Mouse (Mus musculus) midbrain, postnatal 0 days (tissue): ENCODE measurements around the gene Cldn14. TPM values are rescaled to one million over a fixed set of nuclear protein-coding genes. Genes with fewer than 3 reads are reported as not detected.

ENCODE experiments used
- ATAC-seq: fragments of 200-750 bp; cut with Nextera tagmentation; 2 replicates; pipeline ENCODE4 v1.8.0; 2017; ENCODE audit warnings: moderate number of reproducible peaks, mild to moderate bottlenecking, moderate TSS enrichment, moderate library complexity; ENCODE audit not compliant: low FRiP score
- DNase-seq: peaks from one replicate; pipeline ENCODE4 v3.0.0-alpha.2; 2015; ENCODE audit warnings: low spot score
- H3K27ac ChIP-seq: fragments of 300-500 bp; sonication (generic); 2 replicates; pipeline ENCODE4 v1.5.1; 2014; ENCODE audit warnings: low read depth, mild to moderate bottlenecking, low read length, mixed read lengths
- H3K27me3 ChIP-seq: fragments of 300-500 bp; sonication (generic); 2 replicates; pipeline ENCODE4 v1.6.1; 2014; ENCODE audit warnings: low read length, control low read depth, mixed read lengths; ENCODE audit not compliant: insufficient read depth
- H3K36me3 ChIP-seq: fragments of 300-500 bp; sonication (generic); 2 replicates; pipeline ENCODE4 v1.6.1; 2014; ENCODE audit warnings: low read length, control low read depth, mixed read lengths; ENCODE audit not compliant: insufficient read depth
- H3K4me1 ChIP-seq: fragments of 300-500 bp; sonication (generic); 2 replicates; pipeline ENCODE4 v1.6.1; 2014; ENCODE audit warnings: mild to moderate bottlenecking, control low read depth, antibody characterized with exemption, low read length, mixed read lengths; ENCODE audit not compliant: insufficient read depth
- H3K4me2 ChIP-seq: fragments of 300-500 bp; sonication (generic); 2 replicates; pipeline ENCODE4 v1.6.1; 2014; ENCODE audit warnings: low read depth, mild to moderate bottlenecking, low read length, mixed read lengths; ENCODE audit not compliant: poor library complexity, severe bottlenecking
- H3K4me3 ChIP-seq: fragments of 300-500 bp; sonication (generic); 2 replicates; pipeline ENCODE4 v1.5.1; 2014; ENCODE audit warnings: low read depth, mild to moderate bottlenecking, low read length, moderate library complexity
- H3K9ac ChIP-seq: fragments of 300-500 bp; sonication (generic); replicated peaks from 2 replicates; pipeline ENCODE4 v1.6.1; 2014; ENCODE audit warnings: mild to moderate bottlenecking, low read length, moderate library complexity, mixed read lengths; ENCODE audit not compliant: poor library complexity, severe bottlenecking
- H3K9me3 ChIP-seq: fragments of 300-500 bp; sonication (generic); 2 replicates; pipeline ENCODE4 v1.6.1; 2016; ENCODE audit warnings: low read length, control low read depth
- CTCF ChIP-seq: IDR thresholded peaks from 2 replicates; pipeline ENCODE4 v1.5.1; 2016; ENCODE audit warnings: antibody characterized with exemption, mild to moderate bottlenecking
- WGBS: fragments of 180-500 bp; shearing (Covaris S2); extraction: QIAGEN DNeasy Blood & Tissue Kit; methylation state at CpG from one replicate; pipeline ENCODE4 v1.1.7; 2014; 5-methylcytosine and 5-hydroxymethylcytosine counted together
- polyA plus RNA-seq: library from polyadenylated mRNA; unstranded; fragments of >200 nt; fragmentation: Nextera tagmentation; extraction: Ambion mirVana; gene quantifications from 2 replicates; pipeline ENCODE4 v1.2.1, GENCODE M21; 2015
- total RNA-seq: library from RNA; depleted of rRNA; stranded (reverse); fragments of >200 nt; gene quantifications from 2 replicates; pipeline ENCODE4 v1.2.3, GENCODE M21; 2014

The Cldn14 gene
- total and polyA plus RNA-seq, 2 experiments from 2014 or later: 0.12 TPM; not detected in 1

DNA sequence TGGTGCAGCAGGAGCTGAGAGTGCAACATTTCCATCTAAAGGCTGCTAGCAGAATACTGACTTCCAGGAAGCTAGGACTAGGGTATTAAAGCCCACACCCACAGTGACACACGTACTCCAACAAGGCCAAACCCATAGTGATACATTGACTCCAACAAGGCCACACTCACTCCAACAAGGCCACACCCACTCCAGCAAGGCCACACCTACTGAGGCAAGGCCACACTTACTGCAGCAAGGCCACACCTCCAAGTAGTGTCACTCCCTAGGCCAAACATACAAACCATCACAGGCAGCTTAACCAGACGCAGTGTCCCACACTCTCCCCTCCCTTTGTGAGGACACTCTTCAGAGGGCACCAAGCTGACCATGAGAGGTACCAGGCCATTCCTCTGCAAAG is 29.3 kb downstream of the Cldn14 start:
- no peak for ATAC-seq
- Histone ChIP-seq H3K4me3 (no peak overlapping the region), H3K27me3 (no peaks in the 10 kb centered on the region), H3K4me2 (no peak overlapping the region), H3K9ac (no peak overlapping the region), H3K27ac (no peak overlapping the region), H3K4me1 (no peaks in the 10 kb centered on the region), H3K9me3 (no peaks in the 10 kb centered on the region), H3K36me3 (no peaks in the 10 kb centered on the region)
- 91% methylated on average over 2 of the region's 2 CpGs for WGBS
- TF ChIP-seq CTCF: no peak
- DNase-seq: no peak

DNA sequence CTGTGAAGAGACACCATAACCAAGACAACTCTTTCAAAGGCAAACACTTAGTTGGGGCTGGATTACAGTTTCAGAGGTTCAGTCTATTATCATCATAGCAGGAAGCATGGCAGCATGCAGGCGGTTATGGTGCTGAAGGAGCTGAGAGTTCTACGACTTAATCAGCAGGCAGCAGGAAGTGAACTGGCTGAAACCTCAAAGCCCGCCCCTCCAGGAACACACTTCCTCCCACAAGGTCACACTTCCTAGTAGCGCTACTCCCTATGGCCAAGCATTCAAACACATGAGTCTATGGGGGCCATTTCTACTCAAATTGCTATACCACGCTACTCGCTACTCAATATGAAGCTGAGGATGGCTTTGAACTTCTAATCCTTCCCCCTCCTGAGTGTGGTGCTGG is 31.1 kb downstream of the Cldn14 start:
- Histone ChIP-seq H3K9ac (no peak overlapping the region), H3K27me3 (no peaks in the 10 kb centered on the region), H3K9me3 (no peaks in the 10 kb centered on the region), H3K27ac (no peak overlapping the region), H3K4me3 (no peak overlapping the region), H3K36me3 (no peaks in the 10 kb centered on the region), H3K4me1 (no peaks in the 10 kb centered on the region), H3K4me2 (no peak overlapping the region)
- no peak for DNase-seq
- WGBS: 90% methylated on average over 6 of the region's 6 CpGs
- no peak for TF ChIP-seq CTCF
- no peak for ATAC-seq

DNA sequence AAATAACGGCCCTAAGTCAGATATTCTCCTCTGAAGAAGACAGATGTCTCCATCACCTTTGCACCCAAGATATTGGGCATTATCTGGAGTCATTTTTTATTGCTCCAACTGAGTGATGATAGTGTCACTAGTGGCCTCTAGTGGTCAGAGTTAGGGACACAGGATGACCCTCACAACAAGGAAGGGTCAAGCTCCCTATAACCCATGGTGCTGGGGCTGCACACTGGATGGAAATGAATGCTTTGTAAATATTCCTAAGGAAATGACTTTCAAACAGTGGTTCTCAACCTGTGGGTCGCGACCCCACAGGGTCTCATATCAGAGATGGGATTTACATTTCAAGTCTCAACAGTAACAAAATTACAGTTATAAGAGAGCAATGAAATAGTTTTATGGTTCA is 31.7 kb downstream of the Cldn14 start:
- Histone ChIP-seq H3K9me3 (no peaks in the 10 kb centered on the region), H3K4me1 (no peaks in the 10 kb centered on the region), H3K36me3 (no peaks in the 10 kb centered on the region), H3K4me3 (no peak overlapping the region), H3K27me3 (no peaks in the 10 kb centered on the region), H3K27ac (no peak overlapping the region), H3K4me2 (no peak overlapping the region), H3K9ac (no peak overlapping the region)
- ATAC-seq (no peak), DNase-seq (no peak)
- 47% methylated on average over 3 of the region's 3 CpGs for WGBS
- TF ChIP-seq CTCF: peak; percentile 55

DNA sequence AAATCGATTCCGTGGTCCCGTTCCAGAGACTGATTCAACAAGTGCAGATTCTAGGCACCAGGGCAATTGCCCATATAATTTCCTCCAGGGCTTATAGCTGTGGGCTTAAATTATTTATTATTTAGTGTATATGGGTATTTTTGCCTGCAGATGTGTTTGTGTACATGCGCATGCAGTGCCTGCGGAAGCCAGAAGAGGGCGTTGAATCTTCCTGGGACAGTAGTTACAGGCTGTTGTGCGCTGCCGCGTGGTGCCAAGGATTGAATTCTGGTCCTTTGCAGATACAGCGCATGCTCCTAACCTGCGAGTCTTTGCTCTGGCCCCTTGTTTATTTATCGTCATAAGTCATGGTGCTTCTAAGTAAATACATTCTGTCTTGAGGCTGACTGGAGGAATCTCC is 33.2 kb downstream of the Cldn14 start:
- Histone ChIP-seq H3K4me2 (no peak overlapping the region), H3K36me3 (no peaks in the 10 kb centered on the region), H3K27ac (no peak overlapping the region), H3K4me3 (no peak overlapping the region), H3K4me1 (no peaks in the 10 kb centered on the region), H3K9ac (no peak overlapping the region), H3K27me3 (no peaks in the 10 kb centered on the region), H3K9me3 (no peaks in the 10 kb centered on the region)
- TF ChIP-seq CTCF: peak; percentile 18; the same call in 1 of the 2 replicates
- DNase-seq (no peak), ATAC-seq (no peak)
- 86% methylated on average over 12 of the region's 12 CpGs for WGBS

DNA sequence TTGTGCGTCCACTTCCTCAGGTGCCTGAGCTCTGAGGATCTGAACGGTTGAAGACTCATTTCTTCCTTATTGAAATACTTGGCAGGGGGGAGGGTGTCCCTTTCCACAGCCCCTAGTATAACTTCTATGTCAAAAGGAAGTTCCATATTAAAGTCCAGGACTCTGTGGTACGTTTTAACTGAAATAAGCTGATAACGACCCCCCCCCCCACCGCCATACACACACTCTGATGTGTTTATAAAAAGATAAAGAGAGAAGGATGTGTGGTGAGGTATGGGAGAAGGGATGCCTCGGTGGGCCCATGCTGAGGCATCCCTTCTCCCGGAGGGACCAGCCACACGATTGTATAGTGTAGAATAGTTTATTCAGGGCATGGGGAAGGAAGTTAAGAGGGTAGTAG is 34.4 kb downstream of the Cldn14 start:
- no peak for DNase-seq
- H3K27me3 ChIP-seq: no peaks in the 10 kb centered on the region
- no peaks in the 10 kb centered on the region for H3K36me3 ChIP-seq
- 76% methylated on average over 8 of the region's 8 CpGs for WGBS
- H3K27ac ChIP-seq: no peak overlapping the region
- H3K4me1 ChIP-seq: no peaks in the 10 kb centered on the region
- ATAC-seq: no peak
- H3K4me3 ChIP-seq: no peak overlapping the region
- H3K9ac ChIP-seq: no peak overlapping the region
- TF ChIP-seq CTCF: no peak
- no peaks in the 10 kb centered on the region for H3K9me3 ChIP-seq
- no peak overlapping the region for H3K4me2 ChIP-seq

DNA sequence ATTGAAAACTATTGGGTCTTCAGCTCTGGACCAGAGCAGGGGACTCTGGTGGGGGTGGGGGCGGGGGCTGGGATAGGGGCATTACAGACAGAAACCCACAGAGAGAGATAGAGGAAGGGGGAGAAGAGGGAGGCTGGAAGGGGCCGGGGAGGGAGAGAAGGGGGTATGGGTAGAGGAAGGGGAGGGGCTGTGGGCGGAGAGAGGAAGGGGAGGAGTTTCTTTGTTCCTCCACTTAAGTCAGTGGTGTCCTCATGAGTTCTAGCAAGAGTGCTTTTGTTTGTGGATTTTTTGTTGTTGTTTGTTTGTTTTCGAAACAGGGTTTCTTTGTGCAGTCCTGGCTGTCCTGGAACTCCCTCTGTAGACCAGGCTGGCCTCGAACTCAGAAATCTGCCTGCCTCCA is 35.1 kb downstream of the Cldn14 start:
- 0 out of 2 replicates have a peak overlapping the region, but pooled peaks have one; percentile 4 for H3K4me2 ChIP-seq
- H3K9ac ChIP-seq: no peak overlapping the region
- ATAC-seq (no peak), DNase-seq (no peak)
- no peaks in the 10 kb centered on the region for H3K4me1 ChIP-seq
- TF ChIP-seq CTCF: no peak
- WGBS: 66% methylated on average over 5 of the region's 5 CpGs
- H3K36me3 ChIP-seq: no peaks in the 10 kb centered on the region
- H3K27me3 ChIP-seq: no peaks in the 10 kb centered on the region
- no peak overlapping the region for H3K4me3 ChIP-seq
- H3K9me3 ChIP-seq: no peaks in the 10 kb centered on the region
- no peak overlapping the region for H3K27ac ChIP-seq
